Mouse (Mus musculus): Measurements from ENCODE around the gene Chmp4b.

- TF ChIP-seq CTCF (IDR thresholded peaks at IDR 0.05; ENCODE audit: low read depth, low read length) (no peak), POLR2A (IDR thresholded peaks at IDR 0.05; ENCODE audit: extremely low read depth, insufficient read depth, low read length) (no peak)
Observed at GRCm38 (mm10) chr2:154668680-154669079, 17.2 kb downstream of the Chmp4b start.

All from liver, adult 2 months (tissue).